Mouse (Mus musculus): ENCODE data around the gene Olfr380. TPM values are rescaled to one million over a fixed set of nuclear protein-coding genes. Genes with fewer than 3 reads are reported as not detected.

Olfr380 gene
- not detected in 2 replicates for polyA plus RNA-seq (2014; fragmentation: Nextera tagmentation; extraction: Ambion mirVana)

- Histone ChIP-seq H3K27me3 (ENCODE audit: control insufficient read depth, insufficient read depth, low read length) (no peaks in the 10 kb centered on the region), H3K9ac (ENCODE audit: low read length) (no peak within 1 kb of the TSS), H3K4me1 (ENCODE audit: control insufficient read depth, insufficient read depth, low read length) (no peaks in the 10 kb centered on the region), H3K4me2 (ENCODE audit: low read depth) (no peak within 1 kb of the TSS), H3K4me3 (ENCODE audit: low read depth, low read length) (no peak within 1 kb of the TSS), H3K9me3 (ENCODE audit: control insufficient read depth, low read length) (no peaks in the 10 kb centered on the region), H3K27ac (ENCODE audit: low read depth, low read length) (no peak within 1 kb of the TSS), H3K36me3 (ENCODE audit: control insufficient read depth, insufficient read depth, low read length) (no peaks in the 10 kb centered on the region)
- no peak for DNase-seq (ENCODE audit: low spot score)
- no peak for ATAC-seq (ENCODE audit: insufficient read depth, low FRiP score, low TSS enrichment)
- WGBS, result 95% methylated on average over 1 of the region's 1 CpGs
Observed at GRCm38 (mm10) chr11:73457408-73457807, at the start of gene Olfr380. TSS of gene Olfr380 (minus strand) at chr11:73457508.

GRCm38 (mm10) chr11:73491503-73491902 is 34.2 kb upstream of the Olfr380 start, which contains the start of gene Olfr381:
TSS of gene Olfr381 (minus strand) at chr11:73491603.
- Histone ChIP-seq H3K4me1 (ENCODE audit: control insufficient read depth, insufficient read depth, low read length) (no peaks in the 10 kb centered on the region), H3K36me3 (ENCODE audit: control insufficient read depth, insufficient read depth, low read length) (no peaks in the 10 kb centered on the region), H3K27ac (ENCODE audit: low read depth, low read length) (no peak within 1 kb of the TSS), H3K9me3 (ENCODE audit: control insufficient read depth, low read length) (no peaks in the 10 kb centered on the region), H3K9ac (ENCODE audit: low read length) (no peak within 1 kb of the TSS), H3K27me3 (ENCODE audit: control insufficient read depth, insufficient read depth, low read length) (no peaks in the 10 kb centered on the region), H3K4me3 (ENCODE audit: low read depth, low read length) (no peak within 1 kb of the TSS), H3K4me2 (ENCODE audit: low read depth) (no peak within 1 kb of the TSS)
- no peak for DNase-seq (ENCODE audit: low spot score)
- ATAC-seq (ENCODE audit: insufficient read depth, low FRiP score, low TSS enrichment), result no peak

- Histone ChIP-seq H3K27me3 (ENCODE audit: control insufficient read depth, insufficient read depth, low read length) (no peaks in the 10 kb centered on the region), H3K9ac (ENCODE audit: low read length) (no peak within 1 kb of the TSS), H3K4me2 (ENCODE audit: low read depth) (no peak within 1 kb of the TSS), H3K9me3 (ENCODE audit: control insufficient read depth, low read length) (no peaks in the 10 kb centered on the region), H3K36me3 (ENCODE audit: control insufficient read depth, insufficient read depth, low read length) (no peaks in the 10 kb centered on the region), H3K27ac (ENCODE audit: low read depth, low read length) (no peak within 1 kb of the TSS), H3K4me1 (ENCODE audit: control insufficient read depth, insufficient read depth, low read length) (no peaks in the 10 kb centered on the region), H3K4me3 (ENCODE audit: low read depth, low read length) (no peak within 1 kb of the TSS)
- ATAC-seq (ENCODE audit: insufficient read depth, low FRiP score, low TSS enrichment), result no peak
- 95% methylated on average over 1 of the region's 1 CpGs for WGBS
- DNase-seq (ENCODE audit: low spot score), result no peak
Observed at GRCm38 (mm10) chr11:73428377-73428776, 28.9 kb downstream of the Olfr380 start, which contains the start of gene Olfr378. TSS of gene Olfr378 (minus strand) at chr11:73428477.

Other genes starting within 250 kb of the Olfr380 start
- 0.18 TPM in 1 of 2 replicates, not detected in the other for gene Trpv1, start 223.2 kb downstream of the Olfr380 start, polyA plus RNA-seq (2014; fragmentation: Nextera tagmentation; extraction: Ambion mirVana)
- gene Trpv3, start 190.1 kb downstream of the Olfr380 start, polyA plus RNA-seq (2014; fragmentation: Nextera tagmentation; extraction: Ambion mirVana), result 0.04 TPM in 2 replicates
- 0.15 TPM in 1 of 2 replicates, not detected in the other for gene Aspa, start 127.9 kb downstream of the Olfr380 start, polyA plus RNA-seq (2014; fragmentation: Nextera tagmentation; extraction: Ambion mirVana)
- not detected in 2 replicates for gene Gm49340, start 127.8 kb downstream of the Olfr380 start, polyA plus RNA-seq (2014; fragmentation: Nextera tagmentation; extraction: Ambion mirVana)
- not detected in 2 replicates for gene Spata22, start 127.8 kb downstream of the Olfr380 start, polyA plus RNA-seq (2014; fragmentation: Nextera tagmentation; extraction: Ambion mirVana)
- gene Olfr20, start 106.7 kb downstream of the Olfr380 start, polyA plus RNA-seq (2014; fragmentation: Nextera tagmentation; extraction: Ambion mirVana), result not detected in 2 replicates
- gene Olfr376, start 86.3 kb downstream of the Olfr380 start, polyA plus RNA-seq (2014; fragmentation: Nextera tagmentation; extraction: Ambion mirVana), result not detected in 2 replicates
- gene Olfr1, start 57.9 kb downstream of the Olfr380 start, polyA plus RNA-seq (2014; fragmentation: Nextera tagmentation; extraction: Ambion mirVana), result not detected in 2 replicates
- gene Olfr378, start 29.0 kb downstream of the Olfr380 start, polyA plus RNA-seq (2014; fragmentation: Nextera tagmentation; extraction: Ambion mirVana), result not detected in 2 replicates
- gene Olfr381, start 34.1 kb upstream of the Olfr380 start, polyA plus RNA-seq (2014; fragmentation: Nextera tagmentation; extraction: Ambion mirVana), result not detected in 2 replicates
- not detected in 2 replicates for gene Olfr382, start 59.7 kb upstream of the Olfr380 start, polyA plus RNA-seq (2014; fragmentation: Nextera tagmentation; extraction: Ambion mirVana)
- not detected in 2 replicates for gene Olfr385, start 135.5 kb upstream of the Olfr380 start, polyA plus RNA-seq (2014; fragmentation: Nextera tagmentation; extraction: Ambion mirVana)
- not detected in 2 replicates for gene Olfr384, start 141.1 kb upstream of the Olfr380 start, polyA plus RNA-seq (2014; fragmentation: Nextera tagmentation; extraction: Ambion mirVana)
- not detected in 2 replicates for gene Zfp735, start 231.3 kb upstream of the Olfr380 start, polyA plus RNA-seq (2014; fragmentation: Nextera tagmentation; extraction: Ambion mirVana)

All from neural tube, embryonic 11.5 days (tissue).